Mouse (Mus musculus): ENCODE results near the gene Myo5a. TPM values are rescaled to one million over a fixed set of nuclear protein-coding genes. Genes with fewer than 3 reads are reported as not detected.

Myo5a gene
- polyA plus RNA-seq, 1 experiment from 2014 or later, result 10.5 TPM

GRCm38 (mm10) chr9:75202036-75202435 lies 131.2 kb downstream of the Myo5a start:
- Histone ChIP-seq H3K9ac (ENCODE audit: low read length) (no peak overlapping the region), H3K9me3 (replicated peaks; ENCODE audit: control insufficient read depth, low read length) (no peaks in the 10 kb centered on the region), H3K4me1 (ENCODE audit: control insufficient read depth, insufficient read depth, low read length) (no peaks in the 10 kb centered on the region), H3K4me3 (replicated peaks; ENCODE audit: low read length) (no peak overlapping the region), H3K36me3 (ENCODE audit: control insufficient read depth, insufficient read depth, low read length) (0 out of 2 replicates have a peak, but pooled peaks cover 4% of the 10 kb centered on the region), H3K4me2 (ENCODE audit: low read depth, low read length) (no peak overlapping the region), H3K27ac (ENCODE audit: low read length) (no peak overlapping the region), H3K27me3 (ENCODE audit: control insufficient read depth, insufficient read depth, low read length) (no peaks in the 10 kb centered on the region)
- ATAC-seq (ENCODE audit: insufficient read depth, low FRiP score), result no peak
- WGBS, result 80% methylated on average over 2 of the region's 2 CpGs

DNA sequence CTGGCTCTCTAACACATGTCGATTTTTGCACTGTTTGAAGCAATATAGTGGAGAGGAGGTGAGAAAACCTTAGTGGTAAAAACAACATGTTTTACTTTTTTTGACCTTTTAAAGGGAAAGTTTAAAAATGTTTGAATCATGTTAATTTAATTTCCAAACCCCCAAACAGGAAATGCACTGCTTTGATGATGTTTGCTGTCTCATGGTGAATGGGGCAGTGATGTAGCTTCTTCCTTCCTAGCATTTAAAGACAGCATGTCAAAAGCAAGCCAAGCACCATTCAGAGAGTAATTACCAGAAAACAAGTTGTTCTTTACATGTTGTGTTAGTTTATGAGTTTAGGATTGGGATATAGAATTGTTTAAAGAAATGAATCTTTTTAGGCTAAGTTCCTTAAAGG lies 138.4 kb downstream of the Myo5a start:
- Histone ChIP-seq H3K27ac (ENCODE audit: low read length) (no peak overlapping the region), H3K4me3 (replicated peaks; ENCODE audit: low read length) (no peak overlapping the region), H3K9ac (ENCODE audit: low read length) (no peak overlapping the region), H3K36me3 (ENCODE audit: control insufficient read depth, insufficient read depth, low read length) (no peaks in the 10 kb centered on the region), H3K4me1 (ENCODE audit: control insufficient read depth, insufficient read depth, low read length) (no peaks in the 10 kb centered on the region), H3K9me3 (replicated peaks; ENCODE audit: control insufficient read depth, low read length) (no peaks in the 10 kb centered on the region), H3K27me3 (ENCODE audit: control insufficient read depth, insufficient read depth, low read length) (no peaks in the 10 kb centered on the region), H3K4me2 (ENCODE audit: low read depth, low read length) (no peak overlapping the region)
- no peak for ATAC-seq (ENCODE audit: insufficient read depth, low FRiP score)
- 86% methylated on average over 1 of the region's 1 CpGs for WGBS

DNA sequence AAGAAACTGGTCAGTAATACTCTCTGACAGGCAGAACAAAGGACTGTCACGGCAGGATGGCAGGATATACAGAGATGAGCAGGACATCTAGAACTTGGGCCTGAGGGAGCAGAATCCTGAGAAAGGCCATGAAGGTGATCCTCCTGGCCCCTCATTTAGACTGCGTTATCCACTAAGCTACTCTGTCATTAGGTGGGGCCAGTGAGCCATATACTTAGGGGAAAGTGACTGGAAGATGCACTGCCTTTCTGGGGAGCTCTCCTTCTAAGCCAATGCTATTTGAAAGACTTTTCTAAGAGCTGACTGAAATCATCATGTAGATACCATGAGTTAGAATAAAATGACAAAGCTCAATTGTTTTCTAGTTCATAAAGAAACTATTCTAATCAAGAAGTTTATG lies 139.5 kb downstream of the Myo5a start:
- Histone ChIP-seq H3K27me3 (ENCODE audit: control insufficient read depth, insufficient read depth, low read length) (no peaks in the 10 kb centered on the region), H3K4me3 (replicated peaks; ENCODE audit: low read length) (no peak overlapping the region), H3K27ac (ENCODE audit: low read length) (no peak overlapping the region), H3K9me3 (replicated peaks; ENCODE audit: control insufficient read depth, low read length) (no peaks in the 10 kb centered on the region), H3K36me3 (ENCODE audit: control insufficient read depth, insufficient read depth, low read length) (no peaks in the 10 kb centered on the region), H3K4me1 (ENCODE audit: control insufficient read depth, insufficient read depth, low read length) (no peaks in the 10 kb centered on the region), H3K9ac (ENCODE audit: low read length) (no peak overlapping the region), H3K4me2 (ENCODE audit: low read depth, low read length) (no peak overlapping the region)
- 83% methylated on average over 2 of the region's 2 CpGs for WGBS
- no peak for ATAC-seq (ENCODE audit: insufficient read depth, low FRiP score)

- no peaks in the 10 kb centered on the region for H3K4me1 ChIP-seq (ENCODE audit: control insufficient read depth, insufficient read depth, low read length)
- H3K4me3 ChIP-seq (replicated peaks; ENCODE audit: low read length), result no peak overlapping the region
- no peaks in the 10 kb centered on the region for H3K36me3 ChIP-seq (ENCODE audit: control insufficient read depth, insufficient read depth, low read length)
- H3K9ac ChIP-seq (ENCODE audit: low read length), result no peak overlapping the region
- H3K27me3 ChIP-seq (ENCODE audit: control insufficient read depth, insufficient read depth, low read length), result no peaks in the 10 kb centered on the region
- WGBS, result 94% methylated on average over 11 of the region's 11 CpGs
- no peak overlapping the region for H3K4me2 ChIP-seq (ENCODE audit: low read depth, low read length)
- no peaks in the 10 kb centered on the region for H3K9me3 ChIP-seq (replicated peaks; ENCODE audit: control insufficient read depth, low read length)
- ATAC-seq (ENCODE audit: insufficient read depth, low FRiP score), result no peak
- no peak overlapping the region for H3K27ac ChIP-seq (ENCODE audit: low read length)
Measured at GRCm38 (mm10) chr9:75214743-75215413, 144.1 kb downstream of the Myo5a start.

GRCm38 (mm10) chr9:75219942-75220341 lies 149.1 kb downstream of the Myo5a start:
- Histone ChIP-seq H3K4me2 (ENCODE audit: low read depth, low read length) (no peak overlapping the region), H3K9ac (ENCODE audit: low read length) (no peak overlapping the region), H3K36me3 (ENCODE audit: control insufficient read depth, insufficient read depth, low read length) (no peaks in the 10 kb centered on the region), H3K4me3 (replicated peaks; ENCODE audit: low read length) (no peak overlapping the region), H3K9me3 (replicated peaks; ENCODE audit: control insufficient read depth, low read length) (no peaks in the 10 kb centered on the region), H3K27me3 (ENCODE audit: control insufficient read depth, insufficient read depth, low read length) (no peaks in the 10 kb centered on the region), H3K4me1 (ENCODE audit: control insufficient read depth, insufficient read depth, low read length) (peaks cover 3% of the 10 kb centered on the region; the same call in 1 of the 2 replicates), H3K27ac (ENCODE audit: low read length) (no peak overlapping the region)
- 73% methylated on average over 5 of the region's 5 CpGs for WGBS
- no peak for ATAC-seq (ENCODE audit: insufficient read depth, low FRiP score)

DNA sequence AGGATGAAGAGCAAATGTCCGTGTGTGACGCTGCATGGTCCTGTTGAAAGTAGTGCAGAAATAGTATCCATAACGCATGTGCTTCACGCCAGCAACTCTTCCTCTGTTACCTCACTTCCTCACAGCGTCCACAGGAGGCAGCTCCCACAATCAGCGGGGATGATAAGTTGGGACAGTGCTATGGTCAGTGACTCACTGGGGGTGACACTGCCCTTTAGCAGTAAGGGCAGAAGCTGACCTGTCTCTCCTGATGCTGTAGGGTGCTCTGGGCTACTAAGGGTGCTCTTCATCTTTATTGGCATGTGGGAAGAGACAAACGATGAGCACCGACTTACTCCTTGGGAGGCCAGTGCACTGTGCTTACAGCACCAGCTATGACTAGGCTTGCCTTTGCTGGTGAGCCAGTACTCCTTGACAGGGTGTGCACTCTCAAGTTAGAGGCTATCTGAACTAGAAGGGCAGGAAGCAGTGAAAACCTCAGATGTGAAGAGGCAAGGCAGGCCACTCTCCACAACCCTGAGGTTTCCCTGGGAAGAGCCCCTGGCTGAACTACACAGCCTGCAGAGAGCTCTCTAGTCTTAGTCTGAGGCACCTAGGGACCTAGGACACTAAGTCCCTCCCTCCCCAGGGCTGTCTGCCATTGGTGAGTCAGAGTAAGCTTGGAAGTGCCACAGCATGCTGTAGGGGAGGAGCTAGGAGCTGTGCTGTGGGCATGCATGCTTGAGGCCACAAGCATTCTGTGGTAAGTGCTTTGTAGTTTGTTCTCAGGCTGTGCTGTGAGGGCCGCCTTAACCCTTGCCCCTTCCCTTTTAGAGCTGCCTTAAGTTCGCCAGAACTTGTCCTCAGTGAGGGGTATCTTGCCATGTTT lies 150.8 kb downstream of the Myo5a start:
- Histone ChIP-seq H3K9me3 (replicated peaks; ENCODE audit: control insufficient read depth, low read length) (no peaks in the 10 kb centered on the region), H3K4me3 (replicated peaks; ENCODE audit: low read length) (no peak overlapping the region), H3K27me3 (ENCODE audit: control insufficient read depth, insufficient read depth, low read length) (no peaks in the 10 kb centered on the region), H3K36me3 (ENCODE audit: control insufficient read depth, insufficient read depth, low read length) (no peaks in the 10 kb centered on the region), H3K27ac (ENCODE audit: low read length) (no peak overlapping the region), H3K4me1 (ENCODE audit: control insufficient read depth, insufficient read depth, low read length) (peaks cover 3% of the 10 kb centered on the region; the same call in 1 of the 2 replicates), H3K4me2 (ENCODE audit: low read depth, low read length) (no peak overlapping the region), H3K9ac (ENCODE audit: low read length) (no peak overlapping the region)
- 67% methylated on average over 10 of the region's 10 CpGs for WGBS
- ATAC-seq (ENCODE audit: insufficient read depth, low FRiP score), result peak; percentile 68

- ATAC-seq (ENCODE audit: insufficient read depth, low FRiP score), result peak; percentile 70; the same call in 1 of the 2 replicates
- 4% methylated on average over 48 of the region's 48 CpGs for WGBS
- H3K4me2 ChIP-seq (ENCODE audit: low read depth, low read length), result peak within 1 kb of the TSS; percentile 63
- H3K36me3 ChIP-seq (ENCODE audit: control insufficient read depth, insufficient read depth, low read length), result no peaks in the 10 kb centered on the region
- H3K4me3 ChIP-seq (replicated peaks; ENCODE audit: low read length), result peak within 1 kb of the TSS; percentile 59
- H3K4me1 ChIP-seq (ENCODE audit: control insufficient read depth, insufficient read depth, low read length), result peaks cover 5% of the 10 kb centered on the region
- H3K9me3 ChIP-seq (replicated peaks; ENCODE audit: control insufficient read depth, low read length), result no peaks in the 10 kb centered on the region
- no peaks in the 10 kb centered on the region; the same call in 1 of the 2 replicates for H3K27me3 ChIP-seq (ENCODE audit: control insufficient read depth, insufficient read depth, low read length)
- H3K9ac ChIP-seq (ENCODE audit: low read length), result peak within 1 kb of the TSS; percentile 76
- H3K27ac ChIP-seq (ENCODE audit: low read length), result peak within 1 kb of the TSS; percentile 90; the same call in 1 of the 2 replicates
Measured at GRCm38 (mm10) chr9:75231841-75232746, 161.3 kb downstream of the Myo5a start, which contains the start of gene Myo5c. Gene Myo5c, plus strand, starts transcription at chr9:75232020.

GRCm38 (mm10) chr9:75232860-75233259 lies 162.0 kb downstream of the Myo5a start:
- H3K4me3 ChIP-seq (replicated peaks; ENCODE audit: low read length), result peak overlapping the region; percentile 59
- H3K9ac ChIP-seq (ENCODE audit: low read length), result peak overlapping the region; percentile 8; the same call in 1 of the 2 replicates
- no peak for ATAC-seq (ENCODE audit: insufficient read depth, low FRiP score)
- H3K27ac ChIP-seq (ENCODE audit: low read length), result peak overlapping the region; percentile 90; the same call in 1 of the 2 replicates
- no peaks in the 10 kb centered on the region; the same call in 1 of the 2 replicates for H3K27me3 ChIP-seq (ENCODE audit: control insufficient read depth, insufficient read depth, low read length)
- no peaks in the 10 kb centered on the region for H3K9me3 ChIP-seq (replicated peaks; ENCODE audit: control insufficient read depth, low read length)
- peaks cover 5% of the 10 kb centered on the region for H3K4me1 ChIP-seq (ENCODE audit: control insufficient read depth, insufficient read depth, low read length)
- WGBS, result 31% methylated on average over 8 of the region's 8 CpGs
- H3K36me3 ChIP-seq (ENCODE audit: control insufficient read depth, insufficient read depth, low read length), result no peaks in the 10 kb centered on the region
- peak overlapping the region; percentile 63 for H3K4me2 ChIP-seq (ENCODE audit: low read depth, low read length)
